Mouse (Mus musculus): ENCODE data around the gene Aacs. TPM values are rescaled to one million over a fixed set of nuclear protein-coding genes. Genes with fewer than 3 reads are reported as not detected.
"Not testable (repeated sequence)": the region's sequence is repeated elsewhere in the genome, so short reads cannot be mapped to it uniquely, and the experiment has no call there.

Aacs gene
- total RNA-seq (2014; rRNA removed), result 124 and 125 TPM in 2 replicates
- 77.3 and 77.6 TPM in 2 replicates for polyA plus RNA-seq (2015; fragmentation: Nextera tagmentation; extraction: Ambion mirVana)

DNA sequence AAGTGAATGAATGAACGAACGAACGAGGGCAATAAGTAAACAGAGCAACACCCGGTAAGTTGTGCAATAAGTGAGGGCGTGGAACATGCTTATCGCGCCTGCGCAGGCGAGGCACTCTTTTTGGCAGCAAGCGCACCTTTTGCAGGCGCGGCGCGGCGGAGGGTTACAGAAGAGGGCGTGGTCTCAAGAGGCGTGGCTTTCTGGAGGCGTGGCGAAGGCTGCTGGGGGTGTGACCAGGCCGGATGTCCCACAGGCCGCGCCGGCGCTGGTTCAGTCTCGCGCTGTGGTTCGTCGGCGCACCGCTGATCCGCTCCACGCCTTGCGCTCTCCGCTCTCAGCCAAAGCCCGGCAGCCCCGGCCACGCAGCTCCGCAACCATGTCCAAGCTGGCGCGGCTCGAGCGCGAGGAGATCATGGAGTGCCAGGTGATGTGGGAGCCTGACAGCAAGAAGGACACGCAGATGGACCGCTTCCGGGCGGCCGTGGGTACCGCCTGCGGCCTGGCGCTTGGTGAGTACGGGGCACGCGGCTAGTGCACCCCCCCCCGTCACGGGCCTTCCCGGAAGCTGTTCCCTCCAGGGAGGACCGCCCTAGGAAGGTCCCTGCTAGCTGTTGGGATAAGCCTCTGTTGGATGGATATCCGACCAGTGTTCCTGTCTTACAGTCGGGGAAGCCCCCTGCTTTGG is at the start of gene Aacs:
TSS of gene Aacs (plus strand) at position 214 of the 685 bp plus-strand sequence.
- peak within 1 kb of the TSS; percentile 92 for H3K4me2 ChIP-seq (ENCODE audit: low read depth, low read length)
- H3K9me3 ChIP-seq (ENCODE audit: low read length), result no peaks in the 10 kb centered on the region
- DNase-seq (ENCODE audit: low spot score) (peak; percentile 98), ATAC-seq (peak; percentile 93)
- no peak for TF ChIP-seq CTCF (IDR thresholded peaks at IDR 0.05; ENCODE audit: low read depth)
- peak within 1 kb of the TSS; percentile 74 for H3K4me3 ChIP-seq (ENCODE audit: low read length)
- WGBS, result under 1% methylated on average over 60 of the region's 60 CpGs
- no peaks in the 10 kb centered on the region for H3K27me3 ChIP-seq (ENCODE audit: insufficient read depth, low read length)
- peak within 1 kb of the TSS; percentile 85 for H3K27ac ChIP-seq
- no peaks in the 10 kb centered on the region for H3K36me3 ChIP-seq (ENCODE audit: insufficient read depth, low read length)
- H3K9ac ChIP-seq (replicated peaks; ENCODE audit: low read length), result peak within 1 kb of the TSS; percentile 80
- H3K4me1 ChIP-seq (ENCODE audit: insufficient read depth, low read length), result peaks cover 16% of the 10 kb centered on the region

DNA sequence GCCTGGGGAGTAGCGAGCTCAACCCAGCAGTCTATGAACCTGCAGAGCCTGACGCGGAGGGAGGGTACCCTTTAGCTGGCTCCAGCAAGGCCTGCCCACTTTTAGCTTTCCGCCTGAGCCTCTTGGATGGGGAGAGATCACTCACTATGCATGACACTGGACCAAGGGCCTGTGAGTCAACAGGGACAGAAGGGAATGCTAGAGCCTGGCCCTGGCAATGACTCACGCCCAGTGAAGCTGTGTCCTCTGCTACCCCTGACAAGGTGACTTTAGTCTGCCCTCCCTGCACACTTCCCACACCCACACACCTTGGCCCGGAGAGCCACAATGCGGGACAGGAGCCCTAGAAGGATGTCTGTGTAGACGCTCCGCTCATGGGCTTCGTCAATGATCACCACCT is 49.3 kb upstream of the Aacs start:
- ATAC-seq (no peak), DNase-seq (ENCODE audit: low spot score) (no peak)
- whole genome bisulfite sequencing, result 92% methylated on average over 10 of the region's 10 CpGs
- H3K4me2 ChIP-seq (ENCODE audit: low read depth, low read length), result no peak overlapping the region
- no peak overlapping the region for H3K4me3 ChIP-seq (ENCODE audit: low read length)
- no peak overlapping the region for H3K27ac ChIP-seq
- H3K9ac ChIP-seq (replicated peaks; ENCODE audit: low read length), result no peak overlapping the region
- H3K9me3 ChIP-seq (ENCODE audit: low read length), result no peaks in the 10 kb centered on the region
- no peak for TF ChIP-seq CTCF (IDR thresholded peaks at IDR 0.05; ENCODE audit: low read depth)
- peaks cover 96% of the 10 kb centered on the region for H3K36me3 ChIP-seq (ENCODE audit: insufficient read depth, low read length)
- H3K27me3 ChIP-seq (ENCODE audit: insufficient read depth, low read length), result no peaks in the 10 kb centered on the region
- H3K4me1 ChIP-seq (ENCODE audit: insufficient read depth, low read length), result no peaks in the 10 kb centered on the region

DNA sequence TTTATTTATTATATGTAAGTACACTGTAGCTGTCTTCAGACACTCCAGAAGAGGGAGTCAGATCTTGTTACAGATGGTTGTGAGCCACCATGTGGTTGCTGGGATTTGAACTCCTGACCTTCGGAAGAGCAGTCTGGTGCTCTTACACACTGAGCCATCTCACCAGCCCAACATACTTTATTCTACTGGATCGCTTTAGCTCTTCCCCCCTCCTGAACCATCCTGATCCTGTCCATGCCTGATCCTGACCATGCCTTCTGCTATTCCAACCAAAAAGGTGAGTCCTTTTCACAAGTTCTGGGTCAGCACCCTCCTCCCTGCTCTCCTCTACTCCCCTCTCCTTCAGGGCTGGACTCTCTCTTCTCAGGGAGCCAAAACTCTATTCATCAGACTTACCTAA is 43.3 kb upstream of the Aacs start:
- 98% methylated on average over 2 of the region's 2 CpGs for WGBS
- H3K4me3 ChIP-seq (ENCODE audit: low read length); DNase-seq (ENCODE audit: low spot score); H3K4me1 ChIP-seq (ENCODE audit: insufficient read depth, low read length); H3K27me3 ChIP-seq (ENCODE audit: insufficient read depth, low read length); ATAC-seq; H3K9ac ChIP-seq (replicated peaks; ENCODE audit: low read length); H3K4me2 ChIP-seq (ENCODE audit: low read depth, low read length); H3K27ac ChIP-seq; H3K9me3 ChIP-seq (ENCODE audit: low read length): not testable (repeated sequence)
- H3K36me3 ChIP-seq (ENCODE audit: insufficient read depth, low read length), result peaks cover 41% of the 10 kb centered on the region

DNA sequence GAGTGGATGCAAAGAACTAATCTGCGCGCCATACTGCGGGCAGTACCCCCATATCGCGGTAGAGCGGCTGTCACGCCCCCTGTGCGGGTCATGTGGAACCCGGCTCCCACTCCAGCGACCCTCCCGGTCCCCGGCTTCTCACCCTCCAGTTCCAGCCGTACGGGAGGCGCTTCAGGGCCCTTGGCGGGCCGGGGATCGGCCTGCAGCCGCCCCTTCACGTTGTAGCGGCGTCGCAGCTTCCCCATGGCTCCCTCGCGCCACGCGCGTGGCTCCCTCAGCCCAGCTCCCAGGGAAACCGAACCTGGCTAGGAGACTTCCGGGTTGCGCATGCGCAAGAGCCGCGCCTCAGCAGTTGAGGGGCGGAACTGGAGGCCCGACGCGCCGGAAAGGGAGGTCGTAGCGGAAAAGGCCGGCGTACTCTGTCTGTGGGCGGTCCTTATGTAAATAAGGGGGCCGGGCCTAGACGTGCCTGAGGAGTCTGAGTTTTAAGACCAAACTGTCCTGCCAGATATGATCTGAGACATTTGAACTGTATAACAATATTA is 41.7 kb upstream of the Aacs start, which contains the start of gene Dhx37:
TSS of gene Dhx37 (minus strand) at position 329 of the 545 bp plus-strand sequence.
- H3K4me3 ChIP-seq (ENCODE audit: low read length), result peak within 1 kb of the TSS; percentile 80
- TF ChIP-seq CTCF (IDR thresholded peaks at IDR 0.05; ENCODE audit: low read depth), result no peak

DNA sequence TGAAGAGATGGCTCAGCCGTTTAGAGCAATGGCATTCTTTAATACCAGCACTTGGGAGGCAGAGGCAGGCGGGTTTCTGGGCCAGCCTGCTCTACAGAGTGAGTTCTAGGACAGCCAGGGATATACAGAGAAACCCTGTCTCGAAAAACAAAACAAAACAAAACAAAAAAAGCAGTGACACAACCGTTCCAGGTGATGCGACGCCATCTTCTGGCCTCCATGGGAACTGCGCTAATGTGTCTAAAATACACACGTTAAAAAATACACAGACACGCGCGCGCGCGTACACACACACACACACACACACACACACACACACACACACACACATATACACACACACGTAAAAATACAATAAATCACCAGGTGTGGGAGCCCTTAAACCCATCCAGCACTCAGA is 41.3 kb upstream of the Aacs start:
- not testable (repeated sequence) for H3K9ac ChIP-seq (replicated peaks; ENCODE audit: low read length); H3K4me1 ChIP-seq (ENCODE audit: insufficient read depth, low read length); DNase-seq (ENCODE audit: low spot score); H3K27ac ChIP-seq; H3K27me3 ChIP-seq (ENCODE audit: insufficient read depth, low read length); ATAC-seq; H3K9me3 ChIP-seq (ENCODE audit: low read length)
- Histone ChIP-seq H3K36me3 (ENCODE audit: insufficient read depth, low read length) (peaks cover 21% of the 10 kb centered on the region; the same call in 1 of the 2 replicates), H3K4me2 (ENCODE audit: low read depth, low read length) (peak overlapping the region; percentile 95), H3K4me3 (ENCODE audit: low read length) (peak overlapping the region; percentile 80; the same call in 1 of the 2 replicates)
- WGBS, result 53% methylated on average over 15 of the region's 15 CpGs
- TF ChIP-seq CTCF (IDR thresholded peaks at IDR 0.05; ENCODE audit: low read depth), result peak; percentile 47

More for the DNA sequence above, 41.7 kb upstream of the Aacs start, which contains the start of gene Dhx37:
- DNase-seq (ENCODE audit: low spot score) (peak; percentile 98), ATAC-seq (peak; percentile 96)
- Histone ChIP-seq H3K4me2 (ENCODE audit: low read depth, low read length) (peak within 1 kb of the TSS; percentile 95), H3K9ac (replicated peaks; ENCODE audit: low read length) (peak within 1 kb of the TSS; percentile 85), H3K27ac (peak within 1 kb of the TSS; percentile 85), H3K36me3 (ENCODE audit: insufficient read depth, low read length) (peaks cover 26% of the 10 kb centered on the region), H3K27me3 (ENCODE audit: insufficient read depth, low read length) (no peaks in the 10 kb centered on the region), H3K9me3 (ENCODE audit: low read length) (no peaks in the 10 kb centered on the region), H3K4me1 (ENCODE audit: insufficient read depth, low read length) (peaks cover 7% of the 10 kb centered on the region)
- WGBS, result under 1% methylated on average over 46 of the region's 46 CpGs

DNA sequence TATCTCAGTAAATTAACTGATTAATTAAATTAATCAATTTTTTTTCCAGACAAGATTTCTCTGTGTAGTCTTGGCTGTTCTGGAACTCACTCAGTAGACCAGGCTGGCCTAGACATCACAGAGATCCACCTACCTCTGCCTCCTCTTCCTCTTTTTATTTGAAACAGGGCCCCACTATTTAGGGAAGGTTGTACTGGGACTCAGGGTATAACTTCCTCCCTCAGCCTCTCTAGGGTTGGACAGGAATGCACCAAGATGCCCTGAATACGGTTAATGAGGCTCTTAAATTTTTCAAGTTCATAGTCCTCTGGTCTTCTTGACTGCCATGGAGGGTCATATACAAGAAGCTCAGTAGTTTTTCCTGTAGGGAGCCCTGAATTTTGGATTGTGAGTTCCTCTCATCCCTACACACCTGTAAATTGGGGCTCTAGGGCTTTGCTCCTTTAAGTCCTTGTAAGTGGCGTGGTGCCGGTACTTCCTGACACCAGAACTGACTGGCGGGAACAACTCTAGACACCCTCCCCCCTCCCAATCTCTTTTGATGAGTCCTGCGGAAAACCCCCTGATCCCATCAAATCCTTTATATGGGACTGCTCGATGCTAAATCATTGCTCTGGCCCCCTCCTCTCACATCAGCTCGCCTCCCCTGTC is 34.9 kb upstream of the Aacs start:
- Histone ChIP-seq H3K4me3 (ENCODE audit: low read length) (peak overlapping the region; percentile 81), H3K36me3 (ENCODE audit: insufficient read depth, low read length) (no peaks in the 10 kb centered on the region), H3K9me3 (ENCODE audit: low read length) (no peaks in the 10 kb centered on the region), H3K4me2 (ENCODE audit: low read depth, low read length) (peak overlapping the region; percentile 67), H3K27ac (peak overlapping the region; percentile 87; the same call in 1 of the 2 replicates), H3K4me1 (ENCODE audit: insufficient read depth, low read length) (peaks cover 9% of the 10 kb centered on the region; the same call in 1 of the 2 replicates), H3K9ac (replicated peaks; ENCODE audit: low read length) (peak overlapping the region; percentile 88), H3K27me3 (ENCODE audit: insufficient read depth, low read length) (no peaks in the 10 kb centered on the region)
- ATAC-seq (no peak; the same call in none of the 2 replicates), DNase-seq (ENCODE audit: low spot score) (peak; percentile 8)
- TF ChIP-seq CTCF (IDR thresholded peaks at IDR 0.05; ENCODE audit: low read depth), result no peak
- 4% methylated on average over 7 of the region's 7 CpGs for WGBS

All from hindbrain, postnatal 0 days (tissue).